Mouse (Mus musculus) embryonic facial prominence, embryonic 13.5 days (tissue): ENCODE measurements around the gene Stxbp6. TPM values are rescaled to one million over a fixed set of nuclear protein-coding genes. Genes with fewer than 3 reads are reported as not detected.
A peak's percentile ranks its signal among the peaks of the same experiment; 100 is the strongest.

Source experiments
- ATAC-seq: fragments of 200-750 bp; cut with Nextera tagmentation; 2 replicates; pipeline ENCODE4 v1.8.0; 2017; ENCODE audit warnings: low read depth; ENCODE audit not compliant: insufficient number of reproducible peaks, insufficient read depth, low FRiP score, low TSS enrichment
- H3K27ac ChIP-seq: fragments of 300-500 bp; sonication (generic); 2 replicates; pipeline ENCODE4 v1.5.1; 2015; ENCODE audit warnings: moderate library complexity, mild to moderate bottlenecking, inconsistent platforms
- H3K27me3 ChIP-seq: fragments of 300-500 bp; sonication (generic); 2 replicates; pipeline ENCODE4 v1.6.1; 2015; ENCODE audit warnings: mild to moderate bottlenecking, inconsistent platforms
- H3K36me3 ChIP-seq: fragments of 300-500 bp; sonication (generic); 2 replicates; pipeline ENCODE4 v1.6.1; 2015; ENCODE audit warnings: mild to moderate bottlenecking, inconsistent platforms
- H3K4me1 ChIP-seq: fragments of 300-500 bp; sonication (generic); 2 replicates; pipeline ENCODE4 v1.6.1; 2015; ENCODE audit warnings: inconsistent platforms
- H3K4me2 ChIP-seq: fragments of 300-500 bp; sonication (generic); 2 replicates; pipeline ENCODE4 v1.6.1; 2015; ENCODE audit warnings: moderate library complexity, mild to moderate bottlenecking, inconsistent platforms
- H3K4me3 ChIP-seq: fragments of 300-500 bp; sonication (generic); 2 replicates; pipeline ENCODE4 v1.5.1; 2015; ENCODE audit warnings: mild to moderate bottlenecking, inconsistent platforms
- H3K9ac ChIP-seq: fragments of 300-500 bp; sonication (generic); 2 replicates; pipeline ENCODE4 v1.6.1; 2015; ENCODE audit warnings: mild to moderate bottlenecking, inconsistent platforms
- H3K9me3 ChIP-seq: fragments of 300-500 bp; sonication (generic); 2 replicates; pipeline ENCODE4 v1.6.1; 2016; ENCODE audit warnings: inconsistent platforms
- WGBS: fragments of 180-500 bp; shearing (Covaris S2); methylation state at CpG from one replicate; pipeline ENCODE4 v1.1.7; 2015; ENCODE audit warnings: mixed read lengths; 5-methylcytosine and 5-hydroxymethylcytosine counted together
- polyA plus RNA-seq: library from polyadenylated mRNA; unstranded; fragments of >200 nt; fragmentation: Nextera tagmentation; extraction: Ambion mirVana; gene quantifications from 2 replicates; pipeline ENCODE4 v1.2.1, GENCODE M21; 2015

Stxbp6 gene
- polyA plus RNA-seq, 1 experiment from 2014 or later: 10.2 TPM

DNA sequence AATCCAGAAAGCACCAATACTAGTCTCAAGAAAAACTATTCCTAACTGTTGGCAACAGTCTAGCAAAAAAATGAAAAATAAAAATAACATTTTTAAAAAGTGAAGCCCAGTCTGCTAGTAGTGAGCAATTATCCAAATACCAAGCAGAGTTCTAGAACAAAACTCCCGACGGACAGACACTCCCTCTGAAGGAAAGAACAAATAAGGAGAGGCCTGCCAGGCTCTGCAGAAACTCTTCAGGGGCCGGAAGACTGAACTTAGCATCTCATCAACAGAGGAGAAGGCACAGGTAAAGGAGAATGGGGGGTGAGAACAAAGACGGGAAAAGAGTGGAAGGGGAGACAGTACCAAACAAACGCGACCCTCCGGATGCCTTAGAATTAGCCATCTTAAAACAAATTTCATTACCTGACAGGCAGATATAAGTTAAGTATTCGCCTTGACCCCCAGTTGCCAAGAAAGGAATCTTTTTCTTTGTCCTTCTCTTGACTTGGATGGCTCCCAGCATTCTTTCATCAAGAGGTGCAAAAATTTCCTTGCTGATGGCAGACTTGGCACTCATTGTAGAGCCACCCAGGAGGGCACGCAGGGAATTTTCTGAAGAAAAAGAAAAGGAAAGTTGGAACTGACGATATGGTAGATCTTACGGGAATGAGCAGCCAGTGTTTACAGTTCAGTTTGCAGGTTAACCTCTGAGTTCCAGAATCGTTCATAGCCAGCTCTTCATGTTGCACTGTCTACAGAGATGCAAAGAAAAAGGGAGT is 55.3 kb downstream of the Stxbp6 start:
- H3K9ac ChIP-seq: no peak overlapping the region
- ATAC-seq: no peak
- WGBS: 81% methylated on average over 12 of the region's 12 CpGs
- no peaks in the 10 kb centered on the region for H3K9me3 ChIP-seq
- H3K4me2 ChIP-seq: no peak overlapping the region
- no peak overlapping the region for H3K4me3 ChIP-seq
- no peaks in the 10 kb centered on the region for H3K4me1 ChIP-seq
- no peak overlapping the region for H3K27ac ChIP-seq
- no peaks in the 10 kb centered on the region for H3K27me3 ChIP-seq
- no peaks in the 10 kb centered on the region for H3K36me3 ChIP-seq

GRCm38 (mm10) chr12:45013246-45013756 is 61.2 kb downstream of the Stxbp6 start:
- no peak overlapping the region for H3K27ac ChIP-seq
- H3K9me3 ChIP-seq: no peaks in the 10 kb centered on the region
- H3K27me3 ChIP-seq: no peaks in the 10 kb centered on the region
- H3K9ac ChIP-seq: no peak overlapping the region
- no peak; the same call in 1 of the 2 replicates for ATAC-seq
- H3K4me1 ChIP-seq: peaks cover 13% of the 10 kb centered on the region
- H3K4me3 ChIP-seq: no peak overlapping the region
- WGBS: 32% methylated on average over 5 of the region's 5 CpGs
- no peaks in the 10 kb centered on the region for H3K36me3 ChIP-seq
- H3K4me2 ChIP-seq: no peak overlapping the region

- no peak overlapping the region for H3K4me2 ChIP-seq
- H3K9me3 ChIP-seq: no peaks in the 10 kb centered on the region
- H3K4me1 ChIP-seq: peaks cover 13% of the 10 kb centered on the region
- no peak overlapping the region for H3K4me3 ChIP-seq
- H3K27ac ChIP-seq: no peak overlapping the region
- H3K36me3 ChIP-seq: no peaks in the 10 kb centered on the region
- no peak overlapping the region for H3K9ac ChIP-seq
- no peaks in the 10 kb centered on the region for H3K27me3 ChIP-seq
- ATAC-seq: 0 out of 2 replicates have a peak, but pooled peaks have one; percentile 26
- WGBS: 63% methylated on average over 11 of the region's 11 CpGs
Observed at GRCm38 (mm10) chr12:45011436-45012089, 62.9 kb downstream of the Stxbp6 start.

GRCm38 (mm10) chr12:45011006-45011405 is 63.5 kb downstream of the Stxbp6 start:
- H3K4me2 ChIP-seq: no peak overlapping the region
- no peak overlapping the region for H3K27ac ChIP-seq
- H3K4me3 ChIP-seq: no peak overlapping the region
- peaks cover 13% of the 10 kb centered on the region for H3K4me1 ChIP-seq
- no peaks in the 10 kb centered on the region for H3K9me3 ChIP-seq
- no peaks in the 10 kb centered on the region for H3K27me3 ChIP-seq
- ATAC-seq: no peak
- no peaks in the 10 kb centered on the region for H3K36me3 ChIP-seq
- H3K9ac ChIP-seq: no peak overlapping the region

GRCm38 (mm10) chr12:45009984-45010611 is 64.4 kb downstream of the Stxbp6 start:
- no peaks in the 10 kb centered on the region for H3K9me3 ChIP-seq
- no peak overlapping the region for H3K9ac ChIP-seq
- no peak for ATAC-seq
- 95% methylated on average over 2 of the region's 2 CpGs for WGBS
- H3K27ac ChIP-seq: no peak overlapping the region
- H3K36me3 ChIP-seq: no peaks in the 10 kb centered on the region
- peaks cover 13% of the 10 kb centered on the region for H3K4me1 ChIP-seq
- no peak overlapping the region for H3K4me3 ChIP-seq
- no peak overlapping the region for H3K4me2 ChIP-seq
- H3K27me3 ChIP-seq: no peaks in the 10 kb centered on the region

DNA sequence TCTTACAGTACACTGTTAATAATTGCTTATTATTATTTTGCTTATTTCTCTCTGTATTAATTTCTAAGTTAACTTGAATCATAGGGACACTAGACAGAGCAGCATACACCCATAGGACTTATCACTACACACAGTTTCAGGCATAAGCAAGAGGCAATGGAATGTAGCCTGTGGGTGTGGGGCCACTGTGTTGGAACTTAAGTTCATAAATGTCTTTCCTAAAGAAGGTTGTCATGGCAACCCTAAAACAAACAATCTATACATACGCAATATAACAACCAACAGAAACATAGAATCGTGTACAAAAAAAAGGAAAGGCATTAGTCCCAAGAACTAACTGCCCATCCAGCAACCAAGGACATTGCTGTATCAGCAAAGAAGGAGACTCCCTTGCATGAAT is 67.9 kb downstream of the Stxbp6 start:
- Histone ChIP-seq H3K4me3 (no peak overlapping the region), H3K9me3 (no peaks in the 10 kb centered on the region), H3K4me1 (no peaks in the 10 kb centered on the region), H3K36me3 (no peaks in the 10 kb centered on the region), H3K27ac (no peak overlapping the region), H3K27me3 (no peaks in the 10 kb centered on the region), H3K9ac (no peak overlapping the region), H3K4me2 (no peak overlapping the region)
- no peak; the same call in 1 of the 2 replicates for ATAC-seq
- 83% methylated on average over 2 of the region's 2 CpGs for WGBS

GRCm38 (mm10) chr12:45006049-45006448 is 68.5 kb downstream of the Stxbp6 start:
- H3K36me3 ChIP-seq: no peaks in the 10 kb centered on the region
- 69% methylated on average over 4 of the region's 4 CpGs for WGBS
- H3K27me3 ChIP-seq: no peaks in the 10 kb centered on the region
- ATAC-seq: no peak
- H3K4me1 ChIP-seq: no peaks in the 10 kb centered on the region
- no peak overlapping the region for H3K4me3 ChIP-seq
- no peak overlapping the region for H3K27ac ChIP-seq
- H3K4me2 ChIP-seq: no peak overlapping the region
- no peaks in the 10 kb centered on the region for H3K9me3 ChIP-seq
- no peak overlapping the region for H3K9ac ChIP-seq

GRCm38 (mm10) chr12:45001996-45002395 is 72.5 kb downstream of the Stxbp6 start:
- Histone ChIP-seq H3K9ac (no peak overlapping the region), H3K9me3 (no peaks in the 10 kb centered on the region), H3K4me2 (no peak overlapping the region), H3K27ac (no peak overlapping the region), H3K4me3 (no peak overlapping the region), H3K4me1 (no peaks in the 10 kb centered on the region), H3K36me3 (no peaks in the 10 kb centered on the region), H3K27me3 (no peaks in the 10 kb centered on the region)
- ATAC-seq: no peak
- WGBS: 82% methylated on average over 1 of the region's 1 CpGs

- Histone ChIP-seq H3K36me3 (no peaks in the 10 kb centered on the region), H3K9me3 (no peaks in the 10 kb centered on the region), H3K4me2 (no peak overlapping the region), H3K27ac (no peak overlapping the region), H3K9ac (no peak overlapping the region), H3K4me3 (no peak overlapping the region), H3K4me1 (no peaks in the 10 kb centered on the region), H3K27me3 (no peaks in the 10 kb centered on the region)
- no peak for ATAC-seq
- WGBS: 88% methylated on average over 4 of the region's 4 CpGs
Observed at GRCm38 (mm10) chr12:44997422-44997821, 77.1 kb downstream of the Stxbp6 start.

GRCm38 (mm10) chr12:44996897-44997296 is 77.6 kb downstream of the Stxbp6 start:
- H3K4me3 ChIP-seq: no peak overlapping the region
- H3K27me3 ChIP-seq: no peaks in the 10 kb centered on the region
- no peaks in the 10 kb centered on the region for H3K36me3 ChIP-seq
- no peaks in the 10 kb centered on the region for H3K9me3 ChIP-seq
- no peaks in the 10 kb centered on the region for H3K4me1 ChIP-seq
- no peak overlapping the region for H3K9ac ChIP-seq
- H3K27ac ChIP-seq: no peak overlapping the region
- no peak for ATAC-seq
- no peak overlapping the region for H3K4me2 ChIP-seq
- WGBS: 89% methylated on average over 3 of the region's 3 CpGs

DNA sequence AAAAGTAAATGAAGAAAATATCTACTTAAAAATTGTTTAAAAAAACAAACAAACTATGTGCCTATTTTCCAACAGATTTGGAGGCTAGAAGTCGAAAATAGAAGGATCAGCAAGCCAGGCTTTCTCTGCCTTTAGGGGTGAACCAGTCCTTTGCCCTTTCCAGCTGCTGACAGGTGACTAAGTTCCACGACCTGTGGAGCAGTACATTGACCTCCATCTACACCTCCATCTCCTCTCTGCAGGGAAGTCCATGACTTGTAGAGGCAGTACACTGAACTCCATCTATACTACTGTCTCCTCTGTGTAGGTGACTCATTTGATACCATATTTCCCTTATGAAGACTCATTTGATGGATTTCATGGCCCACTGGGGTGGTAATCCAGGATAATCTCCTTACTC is 78.2 kb downstream of the Stxbp6 start:
- Histone ChIP-seq H3K27me3 (no peaks in the 10 kb centered on the region), H3K36me3 (no peaks in the 10 kb centered on the region), H3K4me3 (no peak overlapping the region), H3K4me2 (no peak overlapping the region), H3K4me1 (no peaks in the 10 kb centered on the region), H3K9me3 (no peaks in the 10 kb centered on the region), H3K9ac (no peak overlapping the region), H3K27ac (no peak overlapping the region)
- no peak for ATAC-seq
- WGBS: 73% methylated on average over 2 of the region's 2 CpGs

- no peak for ATAC-seq
- H3K4me3 ChIP-seq: no peak overlapping the region
- peaks cover 10% of the 10 kb centered on the region for H3K4me1 ChIP-seq
- H3K4me2 ChIP-seq: no peak overlapping the region
- no peaks in the 10 kb centered on the region for H3K36me3 ChIP-seq
- 82% methylated on average over 3 of the region's 3 CpGs for WGBS
- H3K27me3 ChIP-seq: no peaks in the 10 kb centered on the region
- no peaks in the 10 kb centered on the region for H3K9me3 ChIP-seq
- no peak overlapping the region for H3K27ac ChIP-seq
- H3K9ac ChIP-seq: no peak overlapping the region
Observed at GRCm38 (mm10) chr12:44993391-44993790, 81.1 kb downstream of the Stxbp6 start.
